Mouse (Mus musculus) erythroblast, embryonic 14.5 days (primary cell): ENCODE results near the gene Grn.

Source experiments
- GATA1 ChIP-seq: IDR thresholded peaks from 2 replicates; pipeline ENCODE4 v1.6.1; 2012; ENCODE audit warnings: low read length, inconsistent platforms, mixed read lengths
- TAL1 ChIP-seq: IDR thresholded peaks from 3 replicates; pipeline ENCODE4 v1.6.1; 2012; ENCODE audit warnings: low read length, inconsistent platforms, mixed read lengths

GRCm38 (mm10) chr11:102425555-102426316 lies 4.4 kb upstream of the Grn start:
- no peak for TF ChIP-seq TAL1
- no peak for TF ChIP-seq GATA1
